Mouse (Mus musculus) embryo, embryonic 11.5 days (tissue): ENCODE results near the gene Wdr4.
A peak's percentile ranks its signal among the peaks of the same experiment; 100 is the strongest.

Experiments used
- DNase-seq: peaks from one replicate; pipeline ENCODE4 v3.0.0-alpha.2; 2012; ENCODE audit warnings: low read depth, low spot score

Wdr4 gene

GRCm38 (mm10) chr17:31497726-31498125 is 22.1 kb downstream of the Wdr4 start:
- no peak for DNase-seq

- DNase-seq, result no peak
These were observed 24.8 kb downstream of the Wdr4 start for GRCm38 (mm10) chr17:31494989-31495388.

GRCm38 (mm10) chr17:31492416-31492815 is 27.4 kb downstream of the Wdr4 start:
- peak; percentile 76 for DNase-seq

GRCm38 (mm10) chr17:31491355-31491754 is 28.4 kb downstream of the Wdr4 start:
- no peak for DNase-seq

GRCm38 (mm10) chr17:31487433-31488060 is 32.2 kb downstream of the Wdr4 start:
- no peak for DNase-seq

- DNase-seq, result no peak
These were observed 33.1 kb downstream of the Wdr4 start for GRCm38 (mm10) chr17:31486616-31487198.

- no peak for DNase-seq
These were observed 40.5 kb downstream of the Wdr4 start for GRCm38 (mm10) chr17:31479108-31479844.

- DNase-seq, result no peak
These were observed 41.2 kb downstream of the Wdr4 start for GRCm38 (mm10) chr17:31478606-31479005.

GRCm38 (mm10) chr17:31474388-31474787 is 45.4 kb downstream of the Wdr4 start:
- no peak for DNase-seq

GRCm38 (mm10) chr17:31470766-31471418 is 48.9 kb downstream of the Wdr4 start:
- DNase-seq, result no peak

- DNase-seq, result no peak
These were observed 51.3 kb downstream of the Wdr4 start for GRCm38 (mm10) chr17:31468496-31468895.

- DNase-seq, result no peak
These were observed 52.9 kb downstream of the Wdr4 start for GRCm38 (mm10) chr17:31466854-31467253.

- no peak for DNase-seq
These were observed 57.3 kb downstream of the Wdr4 start for GRCm38 (mm10) chr17:31462506-31462905.

- no peak for DNase-seq
These were observed 59.4 kb downstream of the Wdr4 start for GRCm38 (mm10) chr17:31460416-31460815.

GRCm38 (mm10) chr17:31456723-31457567 is 62.8 kb downstream of the Wdr4 start:
- no peak for DNase-seq

GRCm38 (mm10) chr17:31454056-31454455 is 65.7 kb downstream of the Wdr4 start:
- no peak for DNase-seq

GRCm38 (mm10) chr17:31453476-31453875 is 66.3 kb downstream of the Wdr4 start:
- no peak for DNase-seq

- DNase-seq, result no peak
These were observed 67.0 kb downstream of the Wdr4 start for GRCm38 (mm10) chr17:31452816-31453215.

- DNase-seq, result no peak
These were observed 68.5 kb downstream of the Wdr4 start for GRCm38 (mm10) chr17:31451179-31451708.

GRCm38 (mm10) chr17:31450206-31450605 is 69.6 kb downstream of the Wdr4 start:
- no peak for DNase-seq

- no peak for DNase-seq
These were observed 71.3 kb downstream of the Wdr4 start for GRCm38 (mm10) chr17:31448519-31448918.
